Mouse (Mus musculus) kidney, postnatal 25 days (tissue): ENCODE results near the gene Olfr173.

Experiments
- DNase-seq, 2 experiments: peaks; one replicate each; pipeline ENCODE4 v3.0.0; 2021; ENCODE audit warnings: mixed read lengths in 2 of 2

Gene Olfr173

GRCm38 (mm10) chr16:58800168-58800567, at the start of gene Olfr173:
TSS of gene Olfr173 (minus strand) at chr16:58800268.
- DNase-seq, result no peak

- no peak for DNase-seq
Observed at GRCm38 (mm10) chr16:58826732-58827319, 26.8 kb upstream of the Olfr173 start, which contains the start of gene Olfr175-ps1. TSS of gene Olfr175-ps1 (minus strand) at chr16:58826782.

GRCm38 (mm10) chr16:58763076-58763475, 37.0 kb downstream of the Olfr173 start, which contains the start of gene Olfr172:
TSS of gene Olfr172 (minus strand) at chr16:58763176.
- DNase-seq, result no peak

GRCm38 (mm10) chr16:58756191-58756590, 43.9 kb downstream of the Olfr173 start:
- DNase-seq, result no peak

GRCm38 (mm10) chr16:58751314-58751713, 48.8 kb downstream of the Olfr173 start:
- DNase-seq, result no peak

GRCm38 (mm10) chr16:58746715-58747114, 53.4 kb downstream of the Olfr173 start:
- no peak for DNase-seq
